Mouse (Mus musculus) forebrain, embryonic 10.5 days (tissue): ENCODE measurements around the gene Cstf2. TPM values are rescaled to one million over a fixed set of nuclear protein-coding genes. Genes with fewer than 3 reads are reported as not detected.

Source experiments
- DNase-seq: peaks from one replicate; pipeline ENCODE4 v3.0.0-alpha.2; 2017; ENCODE audit warnings: low spot score; ENCODE audit errors: extremely low spot score
- H3K27ac ChIP-seq: fragments of 300-500 bp; sonication (generic); 2 replicates; pipeline ENCODE4 v1.5.1; 2016; ENCODE audit warnings: mild to moderate bottlenecking
- H3K27me3 ChIP-seq: fragments of 300-500 bp; sonication (generic); 2 replicates; pipeline ENCODE4 v1.6.1; 2016; ENCODE audit warnings: mild to moderate bottlenecking; ENCODE audit not compliant: poor library complexity, severe bottlenecking
- H3K36me3 ChIP-seq: fragments of 300-500 bp; sonication (generic); replicated peaks from 2 replicates; pipeline ENCODE4 v1.6.1; 2016; ENCODE audit warnings: mild to moderate bottlenecking, moderate library complexity
- H3K4me1 ChIP-seq: fragments of 300-500 bp; sonication (generic); 2 replicates; pipeline ENCODE4 v1.6.1; 2016
- H3K4me3 ChIP-seq: fragments of 300-500 bp; sonication (generic); 2 replicates; pipeline ENCODE4 v1.5.1; 2016; ENCODE audit warnings: mild to moderate bottlenecking, moderate library complexity
- H3K9me3 ChIP-seq: fragments of 300-500 bp; sonication (generic); 2 replicates; pipeline ENCODE4 v1.6.1; 2016; ENCODE audit warnings: mild to moderate bottlenecking, moderate library complexity
- WGBS: fragments of 180-500 bp; shearing (Covaris S2); methylation state at CpG from one replicate; pipeline ENCODE4 v1.1.7; 2016; 5-methylcytosine and 5-hydroxymethylcytosine counted together
- microRNA-seq: library from miRNA; unstranded; fragments of <30 nt; microRNA quantifications from one replicate; pipeline ENCODE4, GENCODE M21; 2017
- polyA plus RNA-seq: library from polyadenylated mRNA; unstranded; fragments of >200 nt; fragmentation: Nextera tagmentation; extraction: Ambion mirVana; gene quantifications from 2 replicates; pipeline ENCODE4 v1.2.1, GENCODE M21; 2016

The Cstf2 gene
- polyA plus RNA-seq, 1 experiment from 2014 or later = 70.1 TPM

- Histone ChIP-seq H3K9me3 (no peaks in the 10 kb centered on the region), H3K27me3 (peaks cover 80% of the 10 kb centered on the region), H3K36me3 (no peaks in the 10 kb centered on the region), H3K4me3 (no peak overlapping the region), H3K27ac (no peak overlapping the region), H3K4me1 (no peaks in the 10 kb centered on the region)
- 45% methylated on average over 3 of the region's 3 CpGs for WGBS
- DNase-seq = no peak
Observed at GRCm38 (mm10) chrX:134133821-134134220, 74.8 kb downstream of the Cstf2 start.

Small RNA genes lying within 50 kb of the gene (microRNA-seq; reads per million reads assigned to microRNA genes)
- 1.2 reads per million for gene Mir3112

Other genes starting within 250 kb of the Cstf2 start
- gene Tnmd, start 208.2 kb upstream of the Cstf2 start, polyA plus RNA-seq = 0.10 TPM in 1 of 2 replicates, not detected in the other
- 219 and 227 TPM in 2 replicates for gene Tspan6, start 160.8 kb upstream of the Cstf2 start, polyA plus RNA-seq
- gene Srpx2, start 150.8 kb upstream of the Cstf2 start, polyA plus RNA-seq = 0.33 and 0.35 TPM in 2 replicates
- 0.77 and 0.86 TPM in 2 replicates for gene Sytl4, start 77.4 kb upstream of the Cstf2 start, polyA plus RNA-seq
- gene Xkrx, start 102.9 kb downstream of the Cstf2 start, polyA plus RNA-seq = 0.11 TPM in 1 of 2 replicates, not detected in the other
- gene Arl13a, start 128.3 kb downstream of the Cstf2 start, polyA plus RNA-seq = not detected in 2 replicates
- 0.10 TPM in 1 of 2 replicates, not detected in the other for gene Nox1, start 162.8 kb downstream of the Cstf2 start, polyA plus RNA-seq
- gene Trmt2b, start 217.8 kb downstream of the Cstf2 start, polyA plus RNA-seq = 9.2 and 9.6 TPM in 2 replicates
- gene Tmem35a, start 236.0 kb downstream of the Cstf2 start, polyA plus RNA-seq = 6.1 and 8.5 TPM in 2 replicates
- gene Cenpi, start 248.9 kb downstream of the Cstf2 start, polyA plus RNA-seq = 33.4 and 40.4 TPM in 2 replicates